Mouse (Mus musculus): ENCODE measurements around the gene Fbxo17.

DNA sequence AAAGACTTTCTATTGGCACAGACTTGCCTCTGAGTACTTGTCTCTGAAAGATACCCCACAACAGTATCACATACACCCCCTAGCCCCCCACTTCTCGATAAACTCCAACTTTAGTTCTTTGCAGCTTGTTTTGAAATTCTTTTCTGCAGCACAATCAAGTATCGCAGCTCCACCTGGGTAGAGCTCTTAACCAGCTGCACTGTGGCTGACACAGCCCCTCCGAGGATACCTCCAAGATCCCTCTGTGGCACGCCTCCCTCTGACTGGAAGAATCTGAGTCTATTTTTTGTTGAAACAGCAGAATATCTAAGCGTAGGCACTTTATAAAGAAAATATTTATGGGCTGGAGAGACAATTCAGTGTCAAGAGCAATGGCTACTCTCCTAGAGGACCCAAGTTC is 44.3 kb upstream of the Fbxo17 start:
- no peak for TF ChIP-seq POLR2A (IDR thresholded peaks at IDR 0.05; ENCODE audit: low read depth, low read length)
- TF ChIP-seq CTCF (IDR thresholded peaks at IDR 0.05; ENCODE audit: extremely low read depth, insufficient read depth, insufficient read length, insufficient replicate concordance): no peak
